ENCODE assay signal across 8 mouse cellular contexts in genomic region chr16:23107946-23108759, GRCm38 (mm10). TPM values are rescaled to one million over a fixed set of nuclear protein-coding genes. Genes with fewer than 3 reads are reported as not detected.
DNase-seq lines count a peak whose midpoint lies in the region; ATAC-seq lines count a peak whose summit lies in the region.

No protein-coding gene starts in this region.

- peak; percentile 87 for DNase-seq in CD4-positive helper T cell, adult 2 months (ENCODE audit: low read depth, low spot score)
- peak; percentile 73 for DNase-seq in forebrain, embryonic 10.5 days (ENCODE audit: extremely low spot score, low spot score)
- DNase-seq in kidney, postnatal 14 days = peak; percentile 89
- DNase-seq in liver, embryonic 13.5 days = peak; percentile 77
- DNase-seq in neural tube, embryonic 10.5 days (ENCODE audit: extremely low spot score, low spot score) = peak; percentile 82

- H3K27ac ChIP-seq in brown adipose tissue, adult 24 weeks (replicated peaks; ENCODE audit: low read depth, low read length) = peak overlapping the region; percentile 99
- peak overlapping the region; percentile 99 for H3K27ac ChIP-seq in forebrain, embryonic 10.5 days
- H3K27ac ChIP-seq in heart, embryonic 14.5 days (replicated peaks in 1 of 2; ENCODE audit: control insufficient read depth in 1 of 2, insufficient read depth in 1 of 2, low read depth in 2 of 2, low read length in 2 of 2) = peak overlapping the region; percentile 94 to 99
- peak overlapping the region; percentile 93 for H3K27ac ChIP-seq in liver, embryonic 13.5 days
- peak overlapping the region; percentile 99 for H3K27ac ChIP-seq in stomach, embryonic 15.5 days

- 0% methylated on average over 52 of the region's 52 CpGs for WGBS in forebrain, embryonic 10.5 days
- WGBS in heart, embryonic 14.5 days = under 1% methylated on average over 52 of the region's 52 CpGs
- under 1% methylated on average over 52 of the region's 52 CpGs for WGBS in liver, embryonic 13.5 days (ENCODE audit: insufficient replicate concordance)
- WGBS in stomach, embryonic 15.5 days = under 1% methylated on average over 52 of the region's 52 CpGs

- no peaks in the 10 kb centered on the region for H3K4me1 ChIP-seq in brown adipose tissue, adult 24 weeks (ENCODE audit: control insufficient read depth, insufficient read depth, insufficient read length, low read length)
- H3K4me1 ChIP-seq in forebrain, embryonic 10.5 days = peaks cover 37% of the 10 kb centered on the region
- peaks cover 0 to 19% of the 10 kb centered on the region in 2 experiments; a peak in 3 of 4 replicates for H3K4me1 ChIP-seq in heart, embryonic 14.5 days (ENCODE audit: control insufficient read depth in 2 of 2, insufficient read depth in 2 of 2, low read length in 2 of 2)
- peaks cover 43% of the 10 kb centered on the region for H3K4me1 ChIP-seq in liver, embryonic 13.5 days (replicated peaks)
- peaks cover 5% of the 10 kb centered on the region; the same call in 1 of the 2 replicates for H3K4me1 ChIP-seq in stomach, embryonic 15.5 days

- no peaks in the 10 kb centered on the region for H3K9me3 ChIP-seq in forebrain, embryonic 10.5 days
- H3K9me3 ChIP-seq in heart, embryonic 14.5 days (ENCODE audit: control insufficient read depth, low read length) = no peaks in the 10 kb centered on the region
- no peaks in the 10 kb centered on the region for H3K9me3 ChIP-seq in liver, embryonic 13.5 days (replicated peaks)
- H3K9me3 ChIP-seq in stomach, embryonic 15.5 days = no peaks in the 10 kb centered on the region

- H3K27me3 ChIP-seq in forebrain, embryonic 10.5 days (ENCODE audit: poor library complexity, severe bottlenecking) = no peaks in the 10 kb centered on the region
- no peaks in the 10 kb centered on the region for H3K27me3 ChIP-seq in heart, embryonic 14.5 days (ENCODE audit: control insufficient read depth, insufficient read depth, low read length)
- H3K27me3 ChIP-seq in liver, embryonic 13.5 days = no peaks in the 10 kb centered on the region
- no peaks in the 10 kb centered on the region for H3K27me3 ChIP-seq in stomach, embryonic 15.5 days (replicated peaks)

- ATAC-seq in heart, embryonic 14.5 days (ENCODE audit: insufficient number of reproducible peaks, insufficient read depth, low FRiP score, low read depth) = peak; percentile 80
- ATAC-seq in liver, embryonic 13.5 days (ENCODE audit: low read depth) = peak; percentile 76
- ATAC-seq in stomach, embryonic 15.5 days (ENCODE audit: insufficient read depth, low FRiP score, low read depth) = peak; percentile 77

- H3K36me3 ChIP-seq in forebrain, embryonic 10.5 days (replicated peaks) = peaks cover 51% of the 10 kb centered on the region
- H3K36me3 ChIP-seq in heart, embryonic 14.5 days (ENCODE audit: control insufficient read depth, insufficient read depth, low read length) = peaks cover 48% of the 10 kb centered on the region
- H3K36me3 ChIP-seq in liver, embryonic 13.5 days = peaks cover 51% of the 10 kb centered on the region
- peaks cover 27% of the 10 kb centered on the region; the same call in 1 of the 2 replicates for H3K36me3 ChIP-seq in stomach, embryonic 15.5 days

- H3K9ac ChIP-seq in heart, embryonic 14.5 days (ENCODE audit: low read length) = peak overlapping the region; percentile 99
- H3K9ac ChIP-seq in liver, embryonic 13.5 days = peak overlapping the region; percentile 92
- peak overlapping the region; percentile 100 for H3K9ac ChIP-seq in stomach, embryonic 15.5 days

- H3K4me3 ChIP-seq in brown adipose tissue, adult 24 weeks (ENCODE audit: insufficient read depth, low read depth, low read length) = peak overlapping the region; percentile 82
- H3K4me3 ChIP-seq in forebrain, embryonic 10.5 days = peak overlapping the region; percentile 97
- H3K4me3 ChIP-seq in heart, embryonic 14.5 days (ENCODE audit: control insufficient read depth in 1 of 2, insufficient read depth in 1 of 2, low read depth in 1 of 2, low read length in 2 of 2) = peak overlapping the region; percentile 84 to 98
- peak overlapping the region; percentile 75 for H3K4me3 ChIP-seq in liver, embryonic 13.5 days (replicated peaks)
- H3K4me3 ChIP-seq in stomach, embryonic 15.5 days (replicated peaks) = peak overlapping the region; percentile 91

- H3K4me2 ChIP-seq in heart, embryonic 14.5 days (ENCODE audit: low read length) = peak overlapping the region; percentile 96
- H3K4me2 ChIP-seq in liver, embryonic 13.5 days = peak overlapping the region; percentile 80
- peak overlapping the region; percentile 76 for H3K4me2 ChIP-seq in stomach, embryonic 15.5 days

RNA-seq across cellular contexts. Expression of gene Eif4a2, which starts 0.9 kb away (rescaled TPM):
- polyA plus RNA-seq in brown adipose tissue, adult 24 weeks (2012; ENCODE audit: insufficient read depth, insufficient read length, missing spikeins) = 287 and 288 TPM in 2 replicates
- 170 and 175 TPM in 2 replicates for polyA plus RNA-seq in forebrain, embryonic 10.5 days (2016; fragmentation: Nextera tagmentation; extraction: Ambion mirVana)
- polyA plus RNA-seq in heart, embryonic 14.5 days (2014; fragmentation: Nextera tagmentation; extraction: Ambion mirVana) = 174 and 182 TPM in 2 replicates
- 75.2 and 94.5 TPM in 2 replicates for polyA plus RNA-seq in liver, embryonic 13.5 days (2015; fragmentation: Nextera tagmentation; extraction: Ambion mirVana)
- polyA plus RNA-seq in stomach, embryonic 15.5 days (2015; fragmentation: Nextera tagmentation; extraction: Ambion mirVana) = 224 and 234 TPM in 2 replicates

RNA-seq across cellular contexts. Expression of gene Rfc4, which starts 19.4 kb away (rescaled TPM):
- 13.8 and 15.6 TPM in 2 replicates for polyA plus RNA-seq in brown adipose tissue, adult 24 weeks (2012; ENCODE audit: insufficient read depth, insufficient read length, missing spikeins)
- 257 and 263 TPM in 2 replicates for polyA plus RNA-seq in forebrain, embryonic 10.5 days (2016; fragmentation: Nextera tagmentation; extraction: Ambion mirVana)
- polyA plus RNA-seq in heart, embryonic 14.5 days (2014; fragmentation: Nextera tagmentation; extraction: Ambion mirVana) = 84.8 and 86.4 TPM in 2 replicates
- 199 and 218 TPM in 2 replicates for polyA plus RNA-seq in liver, embryonic 13.5 days (2015; fragmentation: Nextera tagmentation; extraction: Ambion mirVana)
- polyA plus RNA-seq in stomach, embryonic 15.5 days (2015; fragmentation: Nextera tagmentation; extraction: Ambion mirVana) = 109 and 117 TPM in 2 replicates

RNA-seq across cellular contexts. Expression of gene Adipoq, which starts 38.2 kb away (rescaled TPM):
- polyA plus RNA-seq in brown adipose tissue, adult 24 weeks (2012; ENCODE audit: insufficient read depth, insufficient read length, missing spikeins) = 1,590 and 1,771 TPM in 2 replicates
- polyA plus RNA-seq in forebrain, embryonic 10.5 days (2016; fragmentation: Nextera tagmentation; extraction: Ambion mirVana) = not detected in 2 replicates
- polyA plus RNA-seq in heart, embryonic 14.5 days (2014; fragmentation: Nextera tagmentation; extraction: Ambion mirVana) = 0.15 TPM in 1 of 2 replicates, not detected in the other
- polyA plus RNA-seq in liver, embryonic 13.5 days (2015; fragmentation: Nextera tagmentation; extraction: Ambion mirVana) = not detected in 2 replicates
- polyA plus RNA-seq in stomach, embryonic 15.5 days (2015; fragmentation: Nextera tagmentation; extraction: Ambion mirVana) = 0.10 TPM in 1 of 2 replicates, not detected in the other

RNA-seq across cellular contexts. Expression of gene Kng1, which starts 50.5 kb away (rescaled TPM):
- 0.88 and 1.6 TPM in 2 replicates for polyA plus RNA-seq in brown adipose tissue, adult 24 weeks (2012; ENCODE audit: insufficient read depth, insufficient read length, missing spikeins)
- not detected in 2 replicates for polyA plus RNA-seq in forebrain, embryonic 10.5 days (2016; fragmentation: Nextera tagmentation; extraction: Ambion mirVana)
- polyA plus RNA-seq in heart, embryonic 14.5 days (2014; fragmentation: Nextera tagmentation; extraction: Ambion mirVana) = 0.36 TPM in 1 of 2 replicates, not detected in the other
- polyA plus RNA-seq in liver, embryonic 13.5 days (2015; fragmentation: Nextera tagmentation; extraction: Ambion mirVana) = 274 and 287 TPM in 2 replicates
- 12.3 and 42.4 TPM in 2 replicates for polyA plus RNA-seq in stomach, embryonic 15.5 days (2015; fragmentation: Nextera tagmentation; extraction: Ambion mirVana)

Comparison
In these comparisons a context has a peak if more than half of its experiments do, and no peak if none do; other contexts are left out.
1. Peak in every context shown above with its lines: DNase-seq, ATAC-seq, H3K4me3 ChIP-seq and H3K27ac ChIP-seq.
2. RNA of gene Adipoq, which starts 38.2 kb away (polyA plus RNA-seq): 1,590 to 1,771 TPM in brown adipose tissue, adult 24 weeks; 0.15 TPM in heart, embryonic 14.5 days, not detected in liver, embryonic 13.5 days, not detected in forebrain, embryonic 10.5 days and 0.10 TPM in stomach, embryonic 15.5 days; every median in the first group is over 1,000 times any median in the second.